Mouse (Mus musculus) spleen, adult 2 months (tissue): ENCODE data around the gene Sart3.

ENCODE experiments used
- CTCF ChIP-seq: fragments of 200-500 bp; IDR thresholded peaks from 2 replicates; pipeline ENCODE4 v1.5.1; 2011; ENCODE audit warnings: mild to moderate bottlenecking, inconsistent platforms; ENCODE audit not compliant: insufficient read depth, insufficient read length, insufficient replicate concordance; ENCODE audit errors: extremely low read depth
- POLR2A ChIP-seq: fragments of 200-500 bp; IDR thresholded peaks from 2 replicates; pipeline ENCODE4 v1.6.1; 2011; ENCODE audit warnings: low read depth, low read length, inconsistent platforms

- TF ChIP-seq CTCF = no peak
- no peak for TF ChIP-seq POLR2A
Observed at GRCm38 (mm10) chr5:113761585-113761984, 10.7 kb downstream of the Sart3 start.
